Comparison of ENCODE assay signal across 16 mouse cellular contexts in the genomic region with DNA sequence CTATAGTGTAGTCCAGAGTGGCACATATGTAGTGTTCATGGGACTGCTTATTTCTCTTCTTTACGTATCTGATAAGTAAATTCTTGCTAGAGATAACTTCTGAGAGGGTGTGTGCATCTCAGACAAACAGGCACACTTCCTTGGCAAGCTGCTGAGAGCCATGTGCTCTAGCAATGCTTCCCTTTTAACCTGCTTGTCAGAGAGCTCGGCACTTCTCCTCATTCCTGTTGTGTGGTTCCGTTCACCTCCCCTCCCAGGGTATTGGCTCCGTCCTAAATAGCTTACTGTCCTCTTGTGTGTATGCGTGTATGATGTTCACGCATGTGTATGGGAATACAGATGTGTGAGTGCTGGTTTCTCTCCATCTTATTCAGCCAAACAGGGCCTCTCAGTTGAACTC.
"Had no signal": no experiment of that assay in that cellular context is flagged by ENCODE, and none has a peak within 500 bp of the region (broad histone marks: within the 10 kb centered on the region; RNA-seq: fewer than 3 reads in every experiment).

No protein-coding gene starts in this region.

- H3K4me2 ChIP-seq: neural tube, embryonic 13.5 days; neural tube, embryonic 15.5 days; stomach, embryonic 15.5 days had no signal

- H3K4me1 ChIP-seq: stomach, embryonic 15.5 days had no signal

- H3K27ac ChIP-seq: neural tube, embryonic 13.5 days; neural tube, embryonic 15.5 days; stomach, embryonic 15.5 days; stomach, postnatal 0 days had no signal

- DNase-seq: retina, postnatal 1 day; right cerebral cortex, adult 18-20 months; right cerebral cortex, postnatal 14 days; right cerebral cortex, postnatal 25 days; right cerebral cortex, postnatal 4 days; spleen, adult 18-20 months; thymus, adult 18-20 months; thymus, adult 2 months; thymus, postnatal 14 days; thymus, postnatal 25 days; thymus, postnatal 36 days; thymus, postnatal 4 days had no signal

- H3K9me3 ChIP-seq: neural tube, embryonic 13.5 days; neural tube, embryonic 15.5 days; stomach, embryonic 15.5 days had no signal

- H3K4me3 ChIP-seq: neural tube, embryonic 13.5 days; neural tube, embryonic 15.5 days; stomach, embryonic 15.5 days had no signal

- H3K9ac ChIP-seq: neural tube, embryonic 13.5 days; neural tube, embryonic 15.5 days; stomach, embryonic 15.5 days had no signal

- H3K36me3 ChIP-seq: neural tube, embryonic 13.5 days; neural tube, embryonic 15.5 days; stomach, embryonic 15.5 days had no signal
